Mouse (Mus musculus): ENCODE measurements around the gene Slc27a5.

Slc27a5 gene

DNA sequence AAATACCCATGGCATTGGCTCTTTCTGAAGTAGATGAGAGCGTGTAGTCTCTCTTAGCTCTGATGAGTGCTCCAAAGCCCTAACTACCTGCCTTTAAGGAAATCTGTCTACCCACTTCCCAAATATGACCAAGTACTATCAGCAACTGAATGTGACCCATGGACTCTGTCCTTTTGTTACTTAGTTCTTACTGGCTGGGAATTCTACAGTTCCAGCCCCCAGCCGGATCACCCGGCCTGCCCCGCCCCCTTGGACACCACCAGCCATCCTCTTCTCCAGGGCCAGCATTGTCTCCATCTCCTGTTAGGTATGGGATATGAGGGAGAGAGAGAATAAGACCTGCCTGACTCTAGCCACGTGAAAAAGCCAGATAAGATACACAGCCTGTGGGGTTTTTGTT, at the start of gene Slc27a5:
Gene Slc27a5 (minus strand): TSS at position 140 of the 400 bp plus-strand sequence.
- DNase-seq: no peak

DNA sequence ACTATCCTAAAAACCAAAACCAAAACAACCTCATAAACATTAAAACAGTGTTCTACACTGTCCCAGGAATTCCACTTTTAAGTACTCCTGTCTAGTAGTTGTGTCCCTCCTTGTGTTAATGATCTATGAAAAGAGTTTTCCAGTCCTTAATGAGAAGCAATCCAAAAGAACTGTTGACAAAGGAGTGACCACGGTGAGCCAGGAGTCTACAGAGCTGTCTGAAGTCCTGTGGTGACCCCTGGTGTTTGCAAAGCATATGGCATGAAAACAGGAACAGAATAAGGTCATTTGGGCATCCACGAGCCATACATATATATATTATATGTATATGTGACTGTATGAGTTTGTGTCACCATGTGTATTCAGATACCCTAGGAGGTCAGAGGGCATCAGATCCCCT, 48.1 kb upstream of the Slc27a5 start:
- DNase-seq: no peak

DNA sequence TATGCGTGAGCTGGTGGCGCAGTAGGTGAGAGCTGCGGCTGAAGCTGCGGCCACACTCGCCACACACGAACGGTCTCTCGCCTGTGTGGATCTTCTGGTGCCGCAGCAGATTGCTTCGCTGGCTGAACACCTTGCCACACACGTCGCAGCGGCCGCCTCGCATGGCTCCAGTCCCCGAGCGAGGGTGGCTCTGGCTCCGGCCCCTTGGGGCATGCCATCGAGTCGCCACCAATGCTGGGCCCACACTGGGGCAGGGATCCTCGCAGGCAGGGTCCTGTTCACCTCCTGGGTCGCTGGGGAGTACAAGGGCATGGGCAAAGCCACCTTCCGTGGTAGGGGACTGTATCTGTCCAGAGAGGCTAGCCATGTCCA, 46.2 kb upstream of the Slc27a5 start:
- no peak for DNase-seq

DNA sequence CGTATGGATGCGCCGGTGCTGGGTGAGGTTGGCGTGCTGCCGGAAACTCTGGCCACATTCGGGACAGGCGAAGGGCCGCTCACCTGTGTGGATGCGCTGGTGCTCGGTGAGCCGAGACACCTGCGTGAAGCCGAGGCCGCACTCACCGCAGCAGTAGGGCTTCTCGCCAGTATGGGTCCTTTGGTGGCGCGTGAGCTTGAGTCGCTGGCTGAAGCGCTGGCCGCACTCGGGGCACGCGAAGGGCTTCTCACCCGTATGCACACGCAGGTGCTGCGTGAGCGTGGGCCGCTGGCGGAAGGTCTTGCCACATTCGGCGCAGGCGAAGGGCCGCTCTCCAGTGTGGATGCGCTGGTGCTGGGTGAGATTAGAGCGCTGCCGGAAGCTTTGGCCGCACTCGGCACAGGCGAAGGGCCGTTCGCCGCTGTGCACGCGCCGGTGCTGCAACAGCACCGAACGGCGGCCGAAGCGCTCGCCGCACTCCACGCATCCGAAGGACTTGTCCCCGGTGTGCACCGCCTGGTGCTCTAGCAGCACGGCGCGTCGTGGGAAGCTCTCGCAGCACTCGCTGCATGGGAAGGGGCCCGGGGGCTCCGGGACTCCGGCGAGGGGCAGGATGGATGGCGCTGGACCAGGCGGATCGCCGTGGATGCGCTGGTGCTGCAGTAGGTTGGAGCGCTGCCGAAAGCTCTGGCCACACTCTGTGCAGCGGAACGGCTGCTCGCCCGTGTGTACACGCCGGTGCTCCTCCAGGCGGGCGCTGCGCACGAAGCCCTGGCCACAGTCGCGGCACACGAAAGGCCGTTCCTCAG, 45.7 kb upstream of the Slc27a5 start:
- no peak for DNase-seq

DNA sequence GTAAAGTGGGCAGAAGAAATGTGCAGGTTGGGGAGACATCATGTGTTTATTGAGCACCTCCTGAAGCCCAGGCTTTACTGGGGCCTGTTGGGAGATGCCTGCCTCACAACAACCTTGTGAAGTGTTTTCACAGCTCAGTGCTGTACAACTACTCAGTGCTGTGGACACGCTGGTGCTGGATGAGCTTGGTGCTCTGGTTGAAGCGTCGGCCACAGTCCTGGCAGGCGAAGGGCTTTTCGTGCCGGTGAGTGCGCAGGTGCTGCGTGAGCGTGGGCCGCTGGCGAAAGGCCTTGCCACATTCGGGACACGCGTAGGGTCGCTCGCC, 45.1 kb upstream of the Slc27a5 start:
- DNase-seq: no peak

DNA sequence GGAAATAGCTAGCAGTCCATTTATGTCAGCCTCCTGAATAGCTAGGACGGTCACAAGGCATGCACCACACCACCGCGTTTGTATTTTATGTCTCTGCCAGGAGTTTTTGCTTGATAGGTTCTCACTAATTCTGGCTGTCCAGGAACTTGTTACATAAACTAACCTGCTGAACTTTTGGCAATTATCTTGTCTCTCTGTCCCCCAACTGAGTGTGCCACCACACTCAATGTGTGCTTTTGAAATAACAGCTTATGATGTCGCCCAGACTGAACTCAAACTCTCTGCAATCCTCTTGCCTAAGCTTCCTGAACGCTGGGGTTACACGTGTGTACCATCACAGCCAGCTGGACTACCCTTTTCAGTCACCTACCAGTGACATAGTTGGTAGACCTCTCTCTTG, 44.5 kb upstream of the Slc27a5 start:
- no peak for DNase-seq

DNA sequence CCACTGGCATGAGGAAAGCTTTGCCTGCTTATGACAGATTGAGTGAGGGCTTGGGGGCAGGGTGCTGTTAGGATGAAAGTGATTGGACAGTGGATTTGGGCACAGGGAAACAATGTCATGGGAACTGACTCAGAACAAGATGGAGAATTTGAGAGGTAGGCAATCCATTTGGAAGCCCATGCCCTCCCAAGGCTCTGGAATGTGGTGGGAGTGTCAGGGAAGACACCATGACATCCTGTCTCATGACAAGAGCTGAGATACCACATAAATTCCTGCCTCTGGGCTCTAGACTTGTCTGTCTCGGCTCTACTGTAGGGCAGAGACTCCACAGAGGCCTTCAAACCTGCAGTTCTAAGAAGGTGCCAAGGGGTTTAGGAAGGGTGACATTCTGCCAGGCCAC, 43.3 kb upstream of the Slc27a5 start:
- no peak for DNase-seq

DNA sequence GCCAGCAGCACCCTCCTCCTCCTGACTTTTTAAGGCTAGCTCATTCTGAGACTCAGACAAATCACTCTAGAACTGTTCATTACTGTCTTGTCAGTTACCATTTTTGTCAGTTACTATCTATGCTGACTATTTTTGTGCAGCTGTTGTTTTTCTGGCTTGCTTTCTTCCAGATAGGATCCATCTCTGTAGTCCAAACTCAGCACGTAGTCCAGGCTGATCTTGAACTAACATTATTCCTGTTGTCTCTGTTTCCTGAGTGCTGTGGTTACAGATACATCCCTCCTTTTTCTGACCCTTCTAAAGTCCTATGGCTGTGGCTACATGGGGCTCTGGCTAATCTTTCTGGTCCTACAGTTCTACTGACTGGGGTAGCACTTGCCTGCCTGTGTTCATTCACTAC, 41.2 kb upstream of the Slc27a5 start:
- DNase-seq: no peak

DNA sequence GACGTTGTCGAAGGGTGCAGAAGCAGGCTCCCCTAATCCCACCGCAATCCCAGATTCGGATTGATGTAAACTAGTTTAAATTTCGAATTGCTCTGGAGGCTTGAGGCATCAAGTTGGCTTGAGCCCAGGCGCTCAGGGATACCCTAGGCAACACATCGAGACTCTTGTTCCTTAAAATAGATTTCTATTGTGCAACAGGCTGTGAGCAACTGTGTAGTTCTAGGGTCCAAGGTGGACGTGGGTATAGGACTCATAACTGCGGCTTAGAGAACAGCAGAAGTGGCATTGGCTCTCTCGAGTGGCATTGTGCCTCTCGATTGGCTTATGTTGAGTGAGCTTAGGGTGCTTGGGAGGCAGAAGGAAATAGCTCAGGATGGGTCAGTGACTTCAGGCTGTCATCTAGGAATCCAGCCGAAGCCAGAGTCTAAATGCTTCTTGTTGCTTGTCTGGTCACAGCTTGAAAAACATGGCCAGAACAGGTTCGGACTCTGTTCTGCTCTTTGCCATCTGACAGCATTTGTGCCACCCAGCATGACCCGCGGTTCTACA, 40.7 kb upstream of the Slc27a5 start:
- DNase-seq: no peak

DNA sequence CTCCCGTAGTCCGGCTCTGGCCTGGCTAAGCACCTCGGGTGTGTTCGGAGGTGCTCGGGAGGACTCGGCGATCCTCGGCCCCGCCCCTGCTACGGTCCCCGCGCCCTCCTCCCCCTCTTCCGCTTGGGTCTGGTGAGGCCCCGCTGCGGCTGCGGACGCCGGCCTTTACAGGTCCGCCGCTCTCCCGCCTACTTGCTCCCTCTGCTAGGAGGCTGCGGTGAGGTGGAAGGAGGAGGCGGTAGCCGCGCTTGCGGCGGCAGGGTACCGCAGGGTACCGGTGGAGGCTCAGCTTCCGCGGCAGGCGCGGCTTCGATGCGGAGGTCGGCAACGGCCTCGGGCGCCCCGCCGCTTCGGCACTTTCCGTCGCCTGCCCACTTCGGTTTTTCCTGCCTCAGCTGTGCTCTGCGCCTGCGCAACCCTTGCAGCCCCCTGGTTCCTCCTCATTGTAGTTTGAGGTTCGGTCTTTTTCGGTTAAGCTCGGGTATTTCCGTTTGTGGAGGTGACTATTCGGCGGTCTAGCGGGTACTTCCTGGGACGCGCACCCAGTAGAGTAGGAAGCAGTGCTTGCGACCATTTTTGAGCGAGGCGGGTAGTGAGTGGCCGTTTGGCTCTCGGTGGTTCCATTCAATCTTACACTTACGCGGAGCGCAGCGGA, 40.0 kb upstream of the Slc27a5 start, which contains the start of gene Ube2m:
Gene Ube2m (minus strand): TSS at position 375 of the 655 bp plus-strand sequence.
- DNase-seq: peak; percentile 98 to 99

DNA sequence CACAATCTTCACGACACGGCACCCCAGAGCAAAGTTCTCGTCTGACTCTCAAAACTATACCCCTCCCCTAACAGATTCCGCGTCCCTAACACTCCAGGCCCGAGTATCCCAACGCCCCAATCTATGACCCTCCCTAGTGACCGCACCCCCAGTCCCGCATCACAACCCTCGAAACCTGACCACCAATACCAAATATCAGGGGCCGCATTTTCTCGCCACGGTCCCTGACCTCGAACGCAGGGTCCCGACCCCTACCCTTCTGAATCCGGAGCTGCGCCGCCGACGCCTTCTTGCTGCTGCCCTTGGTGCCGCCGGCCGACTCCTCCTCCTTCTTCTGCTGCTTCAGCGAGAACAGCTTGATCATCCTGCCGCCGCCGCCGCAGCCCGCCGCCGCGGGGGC, 39.4 kb upstream of the Slc27a5 start:
- DNase-seq: peak in 1 of 2 experiments; percentile 68

DNA sequence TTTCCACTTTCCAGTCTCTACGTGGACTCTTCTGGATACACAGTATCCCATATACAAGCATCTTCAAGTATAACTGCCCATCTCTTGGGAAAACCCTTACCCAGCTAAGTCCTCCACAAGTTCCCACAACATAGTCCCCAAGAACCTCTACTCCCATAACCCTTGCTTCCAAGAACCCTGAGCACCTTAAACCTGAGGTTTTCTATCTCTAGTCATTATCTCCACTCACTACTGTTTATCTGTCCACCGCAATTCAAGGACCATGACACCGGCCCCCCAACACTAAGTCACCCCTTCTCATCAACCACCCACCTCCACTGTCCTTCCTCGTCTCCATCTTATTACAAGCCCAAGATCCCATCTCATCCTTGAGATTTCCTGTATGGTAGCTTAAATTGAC, 38.8 kb upstream of the Slc27a5 start:
- DNase-seq: no peak

DNA sequence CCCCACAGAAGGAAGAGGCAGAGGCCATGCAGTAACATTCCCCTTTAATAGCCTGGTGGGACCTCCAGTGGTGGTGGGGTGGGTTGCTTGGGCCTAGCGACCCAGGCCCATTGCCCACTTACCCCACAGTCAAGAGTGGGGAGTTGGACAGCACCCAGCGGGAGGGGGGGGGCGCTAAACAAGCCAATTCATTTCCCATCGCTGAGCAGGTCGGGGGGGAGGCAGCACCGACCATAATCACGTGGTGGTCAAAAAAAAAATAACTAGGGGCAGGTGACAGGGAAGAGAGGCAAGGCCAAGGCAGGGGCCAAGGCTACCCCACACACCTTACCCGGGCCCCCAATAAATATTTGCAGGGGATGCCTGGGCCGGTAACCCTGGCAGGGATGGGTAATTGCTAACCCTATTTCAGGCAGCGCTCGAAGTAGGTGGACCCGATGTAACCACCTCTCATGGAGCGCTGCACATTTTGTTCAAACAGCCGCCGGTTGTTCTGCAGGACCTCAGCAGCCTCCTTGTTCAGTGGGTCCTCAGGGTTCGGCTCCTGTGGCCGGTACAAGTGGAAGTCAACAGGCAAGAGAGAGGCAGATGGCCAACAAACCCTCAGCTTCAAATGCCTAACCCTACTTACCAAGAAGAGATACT, 37.3 kb upstream of the Slc27a5 start:
- peak in 1 of 2 experiments; percentile 45 for DNase-seq

DNA sequence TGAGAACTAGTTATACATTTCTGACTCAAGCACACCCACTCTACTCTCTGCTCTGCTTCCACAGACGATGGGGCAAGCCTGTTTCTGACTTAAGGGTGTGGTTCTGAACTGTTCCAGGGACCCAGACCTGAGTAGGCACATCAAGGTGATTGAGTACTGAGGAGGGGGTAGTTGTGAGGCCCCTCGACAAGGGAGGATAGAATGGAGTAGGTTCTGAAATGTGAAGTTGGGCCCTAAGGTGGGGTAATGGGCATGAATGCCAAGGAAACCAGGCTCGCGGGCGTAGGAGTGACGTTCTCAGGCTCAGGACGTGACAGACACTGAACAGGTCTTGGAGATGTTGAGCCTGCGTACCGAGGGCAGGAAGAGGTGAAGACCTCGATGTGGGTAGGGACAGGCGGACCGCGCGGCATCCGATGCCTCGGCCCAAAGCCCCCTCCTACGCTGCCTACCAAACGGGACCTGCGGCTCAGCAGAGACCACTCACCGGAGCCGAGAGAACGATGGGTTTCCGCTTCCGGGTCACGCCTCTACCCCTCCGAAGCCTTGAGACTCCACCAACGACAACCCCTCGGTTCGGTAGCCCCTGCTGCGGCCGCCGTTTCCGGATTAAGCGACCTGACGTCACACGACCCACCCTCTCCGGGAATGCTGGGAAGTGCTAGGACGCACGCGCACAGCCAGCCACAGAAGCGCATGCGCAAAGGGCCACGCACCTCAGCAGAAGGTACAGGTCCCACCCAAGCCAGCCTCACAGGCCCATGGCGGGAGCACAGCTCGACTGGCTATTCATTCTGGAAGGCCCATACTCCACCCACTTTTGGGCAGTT, 36.4 kb upstream of the Slc27a5 start, which contains the start of gene Chmp2a:
Gene Chmp2a (minus strand): TSS at position 660 of the 830 bp plus-strand sequence.
- DNase-seq: peak; percentile 97 to 98

DNA sequence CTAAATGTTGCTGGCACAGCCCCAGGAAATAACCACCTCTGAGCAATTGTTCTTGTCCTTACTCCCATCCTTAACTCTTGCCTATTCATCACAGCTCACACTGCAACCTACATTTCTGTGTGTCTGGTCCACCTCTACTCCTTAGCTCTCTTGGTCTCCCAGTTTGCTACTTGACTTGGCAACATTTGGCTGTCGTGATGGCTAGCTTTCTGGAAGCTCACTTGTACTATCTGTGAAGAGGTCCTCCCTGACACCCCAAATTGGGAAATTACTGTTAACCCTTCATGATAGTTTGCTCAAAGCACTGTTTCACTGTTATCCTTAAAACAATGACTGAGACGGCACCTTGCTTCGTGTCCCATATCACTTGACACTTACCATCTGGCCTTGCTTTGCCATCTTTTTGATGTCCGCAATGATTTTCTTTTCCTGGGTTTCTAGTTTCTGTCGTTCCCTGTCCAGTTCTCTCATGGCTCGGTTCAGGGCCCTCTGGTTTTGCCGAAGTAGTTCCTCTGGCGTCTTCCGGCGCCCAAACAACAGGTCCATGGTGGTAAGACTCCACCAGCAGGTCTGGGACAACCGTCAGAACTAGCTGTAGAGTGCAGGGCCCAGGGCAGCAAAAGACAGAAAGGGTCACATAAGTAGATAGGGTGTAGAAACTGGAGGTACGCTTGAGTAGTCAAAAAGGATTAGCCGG, 35.6 kb upstream of the Slc27a5 start:
- no peak for DNase-seq

DNA sequence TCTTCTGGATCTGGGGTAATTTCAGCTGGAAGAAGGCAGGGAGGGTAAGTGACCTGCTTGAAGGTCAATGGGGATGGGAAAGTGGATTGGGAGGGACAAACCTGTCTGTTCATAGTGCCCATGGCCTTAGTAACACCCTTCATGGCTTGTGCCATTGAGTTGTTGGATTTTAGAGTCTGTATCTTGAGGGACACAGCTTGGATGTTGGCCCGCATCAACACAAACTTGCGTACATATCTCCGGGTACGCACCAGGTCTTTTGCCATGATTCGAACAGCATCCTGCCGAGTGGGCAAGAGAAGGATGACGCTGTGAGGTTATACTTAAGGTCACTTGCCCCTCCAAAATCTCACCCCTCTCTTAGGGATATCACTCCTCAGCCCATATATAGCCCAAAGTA, 34.5 kb upstream of the Slc27a5 start:
- no peak for DNase-seq

DNA sequence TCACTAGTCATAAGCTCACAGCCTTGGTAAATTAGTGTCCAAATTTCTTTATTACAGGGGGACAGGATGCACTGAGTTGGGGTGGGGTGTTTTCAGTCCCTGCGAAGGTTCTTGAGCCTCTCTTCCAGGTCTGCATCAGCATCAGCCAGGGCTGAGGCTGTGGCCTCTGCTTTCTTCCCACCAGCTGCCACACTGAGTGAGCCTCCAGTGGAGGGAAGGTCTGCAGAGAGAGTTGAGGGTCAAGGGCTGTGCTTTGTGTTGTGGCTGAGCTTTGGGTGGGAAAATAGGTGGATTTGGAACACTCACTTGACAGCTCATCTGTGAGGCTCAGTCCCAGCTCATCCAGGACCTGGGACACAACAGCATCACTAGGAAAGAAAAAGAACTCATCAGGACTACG, 34.0 kb upstream of the Slc27a5 start:
- DNase-seq: no peak

DNA sequence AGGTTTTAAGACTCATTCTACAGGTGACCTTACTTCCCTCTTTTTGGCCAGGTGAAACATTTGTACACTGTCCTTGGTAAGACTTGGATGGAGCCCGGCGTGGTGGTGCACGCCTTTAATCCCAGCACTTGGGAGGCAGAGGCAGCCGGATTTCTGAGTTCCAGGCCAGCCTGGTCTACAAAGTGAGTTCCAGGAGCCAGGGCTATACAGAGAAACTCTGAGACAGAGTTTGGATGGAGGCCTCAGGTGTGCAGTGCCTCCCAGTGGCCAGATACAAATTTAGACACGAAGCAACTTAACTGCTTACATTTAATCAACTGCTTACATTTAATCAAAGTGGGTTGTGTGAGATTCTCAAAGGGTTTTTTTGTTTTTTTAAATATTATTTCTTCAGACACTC, 33.1 kb upstream of the Slc27a5 start:
- no peak for DNase-seq

DNA sequence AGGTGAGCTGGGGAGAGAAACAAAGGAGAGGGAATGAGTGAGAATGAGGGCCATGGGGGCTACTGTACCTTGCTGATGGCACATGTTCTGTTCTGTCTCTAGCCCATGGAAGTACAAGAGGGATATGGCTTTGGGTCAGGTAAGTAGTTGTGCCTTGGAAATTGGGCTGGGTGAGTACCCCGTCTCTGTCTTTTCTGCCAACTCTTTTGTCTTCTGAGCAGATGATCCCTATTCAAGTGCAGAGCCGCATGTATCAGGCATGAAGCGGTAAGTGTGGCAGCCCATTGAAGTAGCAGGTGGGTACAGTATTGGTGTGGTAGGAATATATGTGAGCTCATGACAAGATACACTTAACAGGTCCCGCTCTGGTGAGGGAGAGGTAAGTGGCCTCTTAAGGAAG, 31.0 kb upstream of the Slc27a5 start:
- no peak for DNase-seq

DNA sequence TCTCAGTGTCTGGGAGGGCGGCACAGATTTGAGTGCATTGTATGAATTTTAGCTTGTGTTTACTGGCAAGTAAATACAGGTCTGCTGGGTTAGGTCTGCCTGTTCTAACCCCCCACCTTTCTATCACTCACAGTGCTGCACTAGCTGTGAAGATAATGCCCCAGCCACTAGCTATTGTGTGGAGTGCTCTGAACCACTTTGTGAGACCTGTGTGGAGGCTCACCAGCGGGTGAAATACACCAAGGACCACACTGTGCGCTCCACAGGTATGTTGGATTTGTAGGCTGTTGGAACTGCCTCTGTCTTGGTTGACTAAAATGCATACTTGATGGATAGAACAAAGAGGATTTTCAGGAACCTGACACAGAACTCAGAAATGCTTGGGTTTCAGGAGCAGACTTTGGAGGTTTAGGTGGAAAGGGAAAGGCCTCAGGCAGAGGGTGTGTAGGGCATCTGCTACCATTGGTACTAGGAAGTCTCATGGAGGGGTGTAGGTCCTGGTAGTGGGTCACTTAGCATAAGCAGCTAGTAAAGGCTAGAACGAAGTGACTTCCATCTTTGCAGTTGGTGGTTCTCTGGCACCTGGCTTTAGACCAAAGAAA, 27.6 kb upstream of the Slc27a5 start:
- DNase-seq: no peak

DNA sequence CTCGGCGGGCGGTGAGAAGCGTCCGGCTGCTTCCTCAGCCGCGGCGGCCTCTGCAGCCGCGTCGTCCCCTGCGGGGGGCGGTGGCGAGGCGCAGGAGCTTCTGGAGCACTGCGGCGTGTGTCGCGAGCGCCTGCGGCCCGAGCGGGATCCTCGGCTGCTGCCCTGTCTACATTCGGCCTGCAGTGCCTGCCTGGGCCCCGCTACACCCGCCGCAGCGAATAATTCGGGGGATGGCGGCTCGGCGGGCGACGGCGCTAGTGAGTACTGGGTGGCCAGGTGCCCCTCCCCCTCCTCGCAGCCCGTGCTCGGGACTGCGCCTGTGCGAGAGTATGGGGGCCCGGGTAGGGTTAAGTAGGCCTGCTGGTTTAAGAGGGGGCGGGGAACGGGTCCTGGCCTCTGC, 26.8 kb upstream of the Slc27a5 start:
- peak; percentile 71 to 74 for DNase-seq
